Mouse (Mus musculus) stomach, postnatal 0 days (tissue): Measurements from ENCODE around the gene Opcml.

ENCODE experiments used
- CTCF ChIP-seq: IDR thresholded peaks from 2 replicates; pipeline ENCODE4 v1.5.1; 2016; ENCODE audit warnings: antibody characterized with exemption, low read depth, mild to moderate bottlenecking, moderate library complexity
- EP300 ChIP-seq: optimal IDR thresholded peaks from 2 replicates; pipeline ENCODE3; 2016; ENCODE audit warnings: antibody characterized with exemption

- TF ChIP-seq EP300 (no peak), CTCF (peak; percentile 81)
Observed at GRCm38 (mm10) chr9:28171890-28172289, 381.3 kb downstream of the Opcml start.
